Mouse (Mus musculus): ENCODE measurements around the gene Stk35. TPM values are rescaled to one million over a fixed set of nuclear protein-coding genes. Genes with fewer than 3 reads are reported as not detected.

Gene Stk35
- polyA plus RNA-seq, 1 experiment from 2014 or later, result 7.3 TPM

DNA sequence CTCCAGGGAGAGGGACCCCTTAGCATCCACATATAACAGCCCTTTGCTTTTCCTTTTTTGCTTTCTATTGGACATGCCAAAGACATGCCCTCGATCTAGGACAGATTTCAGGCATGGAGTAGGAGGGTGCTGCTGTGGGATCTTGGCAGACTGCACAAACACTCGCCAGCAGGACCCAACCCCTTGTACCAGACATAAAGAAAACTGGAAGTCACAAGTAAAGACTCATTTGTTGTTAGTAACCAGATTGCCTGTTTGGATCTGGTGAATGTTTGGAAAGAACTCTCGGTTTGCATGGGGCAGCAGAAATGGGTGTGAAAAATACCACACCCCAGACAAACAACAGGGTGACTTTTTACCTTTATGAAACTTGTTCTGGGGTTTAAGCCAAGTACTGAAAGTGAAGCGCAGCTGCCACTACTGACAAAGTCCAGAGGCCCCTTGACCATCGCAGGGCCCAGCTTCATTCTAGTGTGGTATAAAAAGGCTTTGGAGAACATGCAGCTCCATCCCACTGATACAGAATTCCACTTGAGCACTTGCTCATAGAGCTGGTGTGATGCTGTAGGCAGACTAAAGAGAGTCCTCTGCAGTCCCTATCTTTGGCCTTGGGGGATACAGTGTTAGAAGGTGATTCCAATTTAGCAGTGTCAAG is 17.4 kb downstream of the Stk35 start:
- H3K27ac ChIP-seq (replicated peaks), result no peak overlapping the region
- no peaks in the 10 kb centered on the region for H3K36me3 ChIP-seq
- 89% methylated on average over 5 of the region's 5 CpGs for WGBS
- H3K4me2 ChIP-seq, result no peak overlapping the region
- no peaks in the 10 kb centered on the region for H3K27me3 ChIP-seq (replicated peaks)
- no peak for ATAC-seq (ENCODE audit: low FRiP score)
- no peaks in the 10 kb centered on the region for H3K9me3 ChIP-seq (replicated peaks)
- H3K9ac ChIP-seq (replicated peaks), result no peak overlapping the region
- peaks cover 21% of the 10 kb centered on the region; the same call in 1 of the 2 replicates for H3K4me1 ChIP-seq
- H3K4me3 ChIP-seq (replicated peaks), result no peak overlapping the region

DNA sequence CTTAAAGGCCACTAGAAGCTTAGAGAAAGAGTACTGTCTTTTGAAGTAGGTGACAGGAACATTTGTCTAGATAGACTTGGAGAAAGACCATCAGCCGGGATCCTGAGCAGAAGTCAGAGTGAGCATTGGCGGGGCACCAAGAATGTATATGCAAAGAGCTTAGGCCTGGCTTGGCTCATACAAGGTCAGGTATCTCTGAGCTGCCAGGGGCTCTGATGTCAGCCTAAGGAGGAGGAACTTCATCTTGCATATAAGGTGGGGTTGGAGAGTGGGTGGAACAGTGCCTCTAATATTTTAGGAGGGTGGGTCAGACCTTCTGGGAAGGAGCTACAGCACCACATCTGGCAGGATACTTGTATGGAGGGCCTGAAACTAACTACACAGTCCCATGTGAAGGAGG is 18.6 kb downstream of the Stk35 start:
- no peak overlapping the region for H3K4me3 ChIP-seq (replicated peaks)
- no peak for ATAC-seq (ENCODE audit: low FRiP score)
- H3K9me3 ChIP-seq (replicated peaks), result no peaks in the 10 kb centered on the region
- no peaks in the 10 kb centered on the region for H3K27me3 ChIP-seq (replicated peaks)
- no peak overlapping the region for H3K27ac ChIP-seq (replicated peaks)
- no peak overlapping the region for H3K9ac ChIP-seq (replicated peaks)
- WGBS, result 94% methylated on average over 2 of the region's 2 CpGs
- H3K4me2 ChIP-seq, result no peak overlapping the region
- no peaks in the 10 kb centered on the region for H3K36me3 ChIP-seq
- H3K4me1 ChIP-seq, result 0 out of 2 replicates have a peak, but pooled peaks cover 18% of the 10 kb centered on the region

DNA sequence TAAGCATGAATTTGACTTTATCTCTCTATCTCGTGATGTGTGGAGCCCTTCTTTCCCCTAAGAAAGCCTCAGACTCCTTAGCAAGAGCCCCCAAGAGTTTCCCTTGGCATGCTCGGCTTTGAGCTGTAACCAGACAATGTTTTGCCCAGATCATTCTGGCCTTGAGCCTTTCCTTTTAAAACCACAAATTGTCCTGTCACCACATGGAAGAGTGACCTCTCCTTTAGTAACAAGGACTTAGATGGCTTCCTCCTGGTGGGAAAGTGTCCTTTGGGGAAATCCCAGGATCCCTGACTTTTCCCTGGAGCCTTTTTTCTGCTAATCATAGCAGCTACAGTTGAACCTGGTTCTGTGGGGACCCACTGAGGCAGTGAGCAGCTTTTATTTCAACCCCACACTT is 19.2 kb downstream of the Stk35 start:
- whole genome bisulfite sequencing, result 78% methylated on average over 2 of the region's 2 CpGs
- H3K9ac ChIP-seq (replicated peaks), result no peak overlapping the region
- H3K9me3 ChIP-seq (replicated peaks), result no peaks in the 10 kb centered on the region
- no peak overlapping the region for H3K4me2 ChIP-seq
- H3K4me3 ChIP-seq (replicated peaks), result no peak overlapping the region
- H3K4me1 ChIP-seq, result 0 out of 2 replicates have a peak, but pooled peaks cover 18% of the 10 kb centered on the region
- no peaks in the 10 kb centered on the region for H3K27me3 ChIP-seq (replicated peaks)
- no peak overlapping the region for H3K27ac ChIP-seq (replicated peaks)
- H3K36me3 ChIP-seq, result no peaks in the 10 kb centered on the region
- ATAC-seq (ENCODE audit: low FRiP score), result no peak

DNA sequence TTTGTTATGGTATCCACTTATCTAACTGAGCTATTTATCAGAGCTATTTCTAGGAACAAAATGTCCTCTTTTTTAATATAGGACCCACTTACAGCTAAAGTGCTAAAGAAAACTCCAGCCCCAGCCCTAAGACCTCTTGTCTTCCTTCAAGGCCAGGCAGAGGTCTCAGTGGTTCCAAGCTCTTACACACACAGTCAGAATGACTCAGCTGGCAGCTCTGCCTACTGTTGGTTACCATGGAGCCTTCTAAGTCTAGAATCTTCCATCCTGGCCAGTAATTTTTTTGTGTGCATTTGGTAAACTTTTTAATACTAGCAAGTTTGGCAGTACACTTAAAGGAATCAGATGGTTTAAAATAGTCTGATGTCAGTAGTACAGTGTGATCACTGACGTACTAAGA is 19.6 kb downstream of the Stk35 start:
- Histone ChIP-seq H3K4me3 (replicated peaks) (no peak overlapping the region), H3K36me3 (no peaks in the 10 kb centered on the region), H3K27ac (replicated peaks) (no peak overlapping the region), H3K27me3 (replicated peaks) (no peaks in the 10 kb centered on the region), H3K4me1 (0 out of 2 replicates have a peak, but pooled peaks cover 15% of the 10 kb centered on the region), H3K9me3 (replicated peaks) (no peaks in the 10 kb centered on the region), H3K9ac (replicated peaks) (no peak overlapping the region), H3K4me2 (no peak overlapping the region)
- WGBS, result 95% methylated on average over 1 of the region's 1 CpGs
- no peak for ATAC-seq (ENCODE audit: low FRiP score)

DNA sequence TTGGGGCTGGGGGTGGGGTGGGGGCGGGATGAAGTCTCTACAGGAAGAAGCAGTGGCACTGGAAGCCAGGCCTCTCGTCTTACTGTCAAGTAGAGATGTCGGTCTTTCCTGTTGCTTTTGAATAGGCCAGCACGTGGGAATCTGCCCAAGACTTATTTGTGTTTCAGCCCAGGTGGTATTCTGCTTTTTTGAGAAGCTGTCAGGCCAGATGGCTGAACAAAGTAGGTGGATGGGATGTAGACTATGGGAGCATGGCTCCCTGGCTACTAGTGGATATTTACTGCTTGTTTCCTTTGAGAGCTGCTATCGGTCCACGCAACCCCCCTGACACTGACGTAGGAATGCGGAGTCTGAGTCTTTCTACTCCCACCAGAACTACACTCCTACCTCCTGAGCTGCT is 20.7 kb downstream of the Stk35 start:
- WGBS, result 77% methylated on average over 8 of the region's 8 CpGs

DNA sequence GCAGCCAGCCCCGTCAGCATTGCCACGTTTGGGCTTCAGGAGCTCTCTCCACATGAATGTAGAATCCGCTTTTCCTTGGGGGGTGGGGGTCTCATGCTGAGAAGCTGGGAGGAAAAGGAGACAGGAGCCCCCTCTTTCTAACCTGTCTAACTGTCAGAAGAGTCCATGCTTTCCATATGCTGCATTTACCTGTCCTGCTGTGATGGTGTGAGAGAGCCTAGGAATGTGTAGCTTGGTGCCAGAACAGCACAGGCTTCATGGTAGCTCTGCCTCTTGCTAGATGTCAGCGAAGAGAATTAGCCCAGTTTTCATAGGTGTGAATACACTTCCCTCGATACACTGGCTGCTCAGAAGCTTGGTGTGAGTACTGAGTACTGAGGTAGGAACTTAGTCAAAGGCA is 21.3 kb downstream of the Stk35 start:
- no peaks in the 10 kb centered on the region for H3K27me3 ChIP-seq (replicated peaks)
- H3K9me3 ChIP-seq (replicated peaks), result no peaks in the 10 kb centered on the region
- H3K4me2 ChIP-seq, result no peak overlapping the region
- ATAC-seq (ENCODE audit: low FRiP score), result no peak
- H3K36me3 ChIP-seq, result no peaks in the 10 kb centered on the region
- H3K9ac ChIP-seq (replicated peaks), result no peak overlapping the region
- WGBS, result 87% methylated on average over 5 of the region's 5 CpGs
- no peak overlapping the region for H3K4me3 ChIP-seq (replicated peaks)
- no peak overlapping the region for H3K27ac ChIP-seq (replicated peaks)
- 0 out of 2 replicates have a peak, but pooled peaks cover 5% of the 10 kb centered on the region for H3K4me1 ChIP-seq

More for the DNA sequence above, 20.7 kb downstream of the Stk35 start:
- no peak for ATAC-seq (ENCODE audit: low FRiP score)
- Histone ChIP-seq H3K27me3 (replicated peaks) (no peaks in the 10 kb centered on the region), H3K36me3 (no peaks in the 10 kb centered on the region), H3K9ac (replicated peaks) (no peak overlapping the region), H3K27ac (replicated peaks) (no peak overlapping the region), H3K4me1 (0 out of 2 replicates have a peak, but pooled peaks cover 7% of the 10 kb centered on the region), H3K4me3 (replicated peaks) (no peak overlapping the region), H3K9me3 (replicated peaks) (no peaks in the 10 kb centered on the region), H3K4me2 (no peak overlapping the region)

DNA sequence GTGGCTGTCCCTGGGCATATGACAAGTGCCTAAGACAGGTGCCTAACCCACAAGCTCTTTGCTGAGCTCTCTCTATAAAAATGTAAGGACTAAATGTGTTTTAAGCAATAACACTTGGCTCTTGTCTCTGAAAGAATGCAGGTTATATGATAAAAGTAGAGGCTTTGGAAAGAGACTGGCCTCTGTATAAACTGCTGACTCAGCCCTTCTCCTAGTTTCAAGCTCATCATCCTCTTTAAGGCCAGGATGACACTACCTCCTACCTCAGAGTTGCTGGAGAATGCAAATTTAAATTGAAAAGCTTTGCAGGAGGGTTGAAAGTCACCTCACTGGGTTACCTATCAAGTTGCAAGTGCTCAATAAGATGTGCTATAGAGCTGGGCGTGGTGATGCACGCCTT is 23.0 kb downstream of the Stk35 start:
- Histone ChIP-seq H3K9me3 (replicated peaks) (no peaks in the 10 kb centered on the region), H3K4me1 (0 out of 2 replicates have a peak, but pooled peaks cover 3% of the 10 kb centered on the region), H3K27me3 (replicated peaks) (no peaks in the 10 kb centered on the region), H3K4me2 (no peak overlapping the region), H3K27ac (replicated peaks) (no peak overlapping the region), H3K9ac (replicated peaks) (no peak overlapping the region), H3K36me3 (peaks cover 4% of the 10 kb centered on the region), H3K4me3 (replicated peaks) (no peak overlapping the region)
- 97% methylated on average over 2 of the region's 2 CpGs for WGBS
- no peak for ATAC-seq (ENCODE audit: low FRiP score)

DNA sequence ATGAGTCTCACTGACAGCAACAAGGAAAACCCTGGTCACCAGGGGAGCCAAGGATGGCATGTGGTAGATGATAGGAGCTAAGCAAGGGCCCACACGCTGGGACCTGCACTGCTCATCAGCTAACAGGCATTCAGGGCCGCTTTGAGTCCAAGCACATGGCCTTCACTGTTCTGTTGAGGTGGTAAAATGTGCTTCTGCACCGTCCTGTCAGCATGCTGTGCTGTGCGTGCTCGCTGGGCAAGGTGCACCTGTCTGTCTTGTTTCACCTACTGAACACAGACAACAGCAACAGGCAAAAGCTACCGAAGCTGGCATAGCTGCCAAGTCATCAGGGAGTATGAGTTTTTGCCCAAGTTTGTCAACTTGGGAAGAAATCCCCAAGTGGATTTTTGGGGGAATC is 23.9 kb downstream of the Stk35 start:
- H3K4me1 ChIP-seq, result 0 out of 2 replicates have a peak, but pooled peaks cover 3% of the 10 kb centered on the region
- no peak overlapping the region for H3K4me2 ChIP-seq
- no peak overlapping the region for H3K27ac ChIP-seq (replicated peaks)
- 91% methylated on average over 6 of the region's 6 CpGs for WGBS
- no peak for ATAC-seq (ENCODE audit: low FRiP score)
- H3K4me3 ChIP-seq (replicated peaks), result no peak overlapping the region
- no peak overlapping the region for H3K9ac ChIP-seq (replicated peaks)
- no peaks in the 10 kb centered on the region for H3K27me3 ChIP-seq (replicated peaks)
- H3K36me3 ChIP-seq, result peaks cover 13% of the 10 kb centered on the region
- no peaks in the 10 kb centered on the region for H3K9me3 ChIP-seq (replicated peaks)

DNA sequence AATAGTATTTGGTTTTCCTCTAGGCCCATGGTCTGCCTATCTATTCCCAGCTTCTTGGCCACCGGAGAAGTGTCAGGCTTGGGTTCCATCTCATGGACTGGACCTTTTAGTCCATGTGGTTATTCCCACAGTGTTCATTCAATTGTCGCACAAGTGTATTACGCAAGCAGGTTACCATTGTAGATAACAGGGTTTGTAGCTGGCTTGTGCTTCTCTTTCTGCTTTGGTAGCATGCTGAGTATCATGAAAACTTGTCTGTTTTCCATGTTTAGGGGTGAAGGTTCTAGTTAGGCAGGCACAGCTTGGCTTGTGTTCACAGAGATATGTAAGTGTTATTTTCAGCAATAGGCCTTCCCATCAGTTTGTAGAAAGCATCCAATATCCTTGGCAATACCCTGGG is 25.8 kb downstream of the Stk35 start:
- Histone ChIP-seq H3K4me3 (replicated peaks) (no peak overlapping the region), H3K27ac (replicated peaks) (no peak overlapping the region), H3K4me1 (no peaks in the 10 kb centered on the region), H3K4me2 (no peak overlapping the region), H3K27me3 (replicated peaks) (no peaks in the 10 kb centered on the region), H3K9me3 (replicated peaks) (no peaks in the 10 kb centered on the region), H3K9ac (replicated peaks) (no peak overlapping the region), H3K36me3 (peaks cover 25% of the 10 kb centered on the region)
- 99% methylated on average over 3 of the region's 3 CpGs for WGBS
- no peak for ATAC-seq (ENCODE audit: low FRiP score)

DNA sequence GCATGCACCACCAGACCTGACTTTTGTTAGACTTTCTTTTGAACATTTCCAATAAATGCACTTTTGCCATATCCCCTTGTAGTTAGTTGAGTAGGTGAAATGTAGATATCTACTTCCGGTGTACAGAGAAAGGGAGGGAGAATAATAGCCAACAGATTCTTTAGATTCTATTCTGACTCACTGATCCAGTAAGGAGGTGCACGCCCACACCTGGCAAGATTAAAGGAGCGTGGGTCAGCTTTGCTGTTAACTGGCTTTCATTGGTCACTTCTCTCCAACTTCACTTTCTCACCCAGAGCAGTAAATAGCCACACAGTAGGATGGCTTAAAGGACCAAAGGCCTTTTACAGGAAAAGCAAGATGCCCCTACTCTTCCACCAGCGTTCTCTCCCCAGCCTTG is 32.7 kb downstream of the Stk35 start:
- H3K9me3 ChIP-seq (replicated peaks), result no peaks in the 10 kb centered on the region
- peaks cover 27% of the 10 kb centered on the region for H3K36me3 ChIP-seq
- no peak overlapping the region for H3K9ac ChIP-seq (replicated peaks)
- H3K4me3 ChIP-seq (replicated peaks), result no peak overlapping the region
- no peak overlapping the region for H3K27ac ChIP-seq (replicated peaks)
- ATAC-seq (ENCODE audit: low FRiP score), result no peak
- no peaks in the 10 kb centered on the region for H3K27me3 ChIP-seq (replicated peaks)
- 86% methylated on average over 4 of the region's 4 CpGs for WGBS
- no peaks in the 10 kb centered on the region for H3K4me1 ChIP-seq
- no peak overlapping the region for H3K4me2 ChIP-seq

DNA sequence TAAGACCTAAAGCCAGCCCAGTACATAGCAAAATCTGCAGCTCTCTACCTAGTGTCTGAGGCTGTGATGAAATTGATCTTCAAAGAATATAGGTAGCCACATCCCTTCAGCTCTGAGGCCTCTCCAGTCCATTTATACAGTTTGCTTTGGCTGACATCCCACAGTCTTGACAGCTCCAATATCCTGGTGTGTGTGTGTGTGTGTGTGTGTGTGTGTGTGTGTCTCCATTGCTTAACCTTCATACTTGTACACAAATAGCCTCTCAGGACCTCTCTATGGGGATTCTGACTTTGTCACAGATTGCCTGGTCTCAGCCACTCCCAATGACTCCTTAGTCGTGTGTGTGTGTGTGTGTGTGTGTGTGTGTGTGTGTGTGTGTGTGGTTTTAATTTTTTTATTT is 33.9 kb downstream of the Stk35 start:
- Histone ChIP-seq H3K9ac (replicated peaks) (no peak overlapping the region), H3K27me3 (replicated peaks) (no peaks in the 10 kb centered on the region), H3K36me3 (peaks cover 16% of the 10 kb centered on the region), H3K4me3 (replicated peaks) (no peak overlapping the region), H3K4me1 (no peaks in the 10 kb centered on the region), H3K27ac (replicated peaks) (no peak overlapping the region), H3K9me3 (replicated peaks) (no peaks in the 10 kb centered on the region), H3K4me2 (no peak overlapping the region)
- WGBS, result 85% methylated on average over 1 of the region's 1 CpGs
- ATAC-seq (ENCODE audit: low FRiP score), result no peak

DNA sequence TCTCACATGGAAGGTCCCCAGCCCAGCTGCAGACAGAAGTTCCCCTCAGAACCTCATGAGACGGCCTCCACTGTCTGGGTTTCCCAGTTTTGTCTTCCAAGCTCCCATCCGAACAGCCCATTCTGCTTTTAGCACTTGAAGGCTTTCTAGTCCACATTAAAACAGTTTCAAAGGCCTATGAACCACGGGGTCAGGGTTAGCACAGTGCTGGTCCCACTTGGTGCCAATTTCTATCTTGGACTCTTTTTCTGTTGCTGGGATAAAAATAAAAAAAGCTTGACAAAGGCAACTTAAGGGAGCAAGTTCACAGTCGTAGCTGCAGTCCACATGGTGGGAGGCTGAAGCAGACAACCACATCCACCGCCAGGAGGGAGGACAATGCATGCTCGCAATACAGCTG is 34.6 kb downstream of the Stk35 start:
- no peak overlapping the region for H3K4me3 ChIP-seq (replicated peaks)
- no peak overlapping the region for H3K4me2 ChIP-seq
- 86% methylated on average over 6 of the region's 6 CpGs for WGBS

More for the DNA sequence above, 34.6 kb downstream of the Stk35 start:
- no peak for ATAC-seq (ENCODE audit: low FRiP score)
- H3K27me3 ChIP-seq (replicated peaks), result no peaks in the 10 kb centered on the region
- H3K9me3 ChIP-seq (replicated peaks), result no peaks in the 10 kb centered on the region
- H3K36me3 ChIP-seq, result peaks cover 9% of the 10 kb centered on the region; the same call in 1 of the 2 replicates
- no peak overlapping the region for H3K27ac ChIP-seq (replicated peaks)
- no peak overlapping the region for H3K9ac ChIP-seq (replicated peaks)
- H3K4me1 ChIP-seq, result no peaks in the 10 kb centered on the region

Data from neural tube, embryonic 15.5 days (tissue).